Mouse (Mus musculus) thymus, postnatal 25 days (tissue): ENCODE data around the gene Gabbr1.
"Not testable (repeated sequence)": the region's sequence is repeated elsewhere in the genome, so short reads cannot be mapped to it uniquely, and the experiment has no call there.

Experiments used
- DNase-seq: peaks from one replicate; pipeline ENCODE4 v3.0.0; 2022

Gene Gabbr1

DNA sequence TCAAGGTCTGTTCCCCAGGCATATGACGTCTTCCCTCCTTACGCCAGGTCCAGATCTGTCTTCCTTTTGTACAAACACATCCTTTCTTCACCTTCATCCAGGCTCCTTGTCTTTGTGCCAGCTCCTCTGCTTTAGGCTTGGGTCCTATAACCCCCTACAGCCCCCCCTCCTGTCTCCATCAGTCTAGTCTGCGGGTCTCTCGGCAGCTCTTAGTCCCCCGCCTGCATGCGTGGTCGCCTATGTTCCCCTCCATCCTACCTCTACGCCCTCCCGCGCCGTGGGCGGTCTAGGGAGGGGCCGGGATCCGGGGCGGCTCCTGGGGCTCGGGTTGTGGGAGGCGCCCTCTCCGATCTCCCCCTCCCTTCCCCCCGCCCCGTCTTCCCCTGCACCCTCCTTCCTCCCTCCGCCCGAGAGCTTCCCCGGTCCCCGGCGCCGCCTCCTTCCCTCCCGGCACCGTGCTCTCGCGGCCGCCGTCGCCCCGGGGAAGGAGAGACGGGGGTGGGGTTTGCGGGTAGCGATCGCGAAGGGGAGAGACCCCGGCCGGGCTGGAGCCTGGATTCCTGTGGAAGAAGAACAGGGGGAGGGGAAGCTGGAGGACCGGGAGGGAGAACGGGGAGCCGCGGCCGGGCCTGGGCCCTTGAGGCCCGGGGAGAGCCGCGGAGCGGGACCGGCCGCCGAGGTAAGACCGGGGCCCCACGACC is at the start of gene Gabbr1:
TSS of gene Gabbr1 (plus strand) at position 356 of the 701 bp plus-strand sequence.
- peak; percentile 87 for DNase-seq

DNA sequence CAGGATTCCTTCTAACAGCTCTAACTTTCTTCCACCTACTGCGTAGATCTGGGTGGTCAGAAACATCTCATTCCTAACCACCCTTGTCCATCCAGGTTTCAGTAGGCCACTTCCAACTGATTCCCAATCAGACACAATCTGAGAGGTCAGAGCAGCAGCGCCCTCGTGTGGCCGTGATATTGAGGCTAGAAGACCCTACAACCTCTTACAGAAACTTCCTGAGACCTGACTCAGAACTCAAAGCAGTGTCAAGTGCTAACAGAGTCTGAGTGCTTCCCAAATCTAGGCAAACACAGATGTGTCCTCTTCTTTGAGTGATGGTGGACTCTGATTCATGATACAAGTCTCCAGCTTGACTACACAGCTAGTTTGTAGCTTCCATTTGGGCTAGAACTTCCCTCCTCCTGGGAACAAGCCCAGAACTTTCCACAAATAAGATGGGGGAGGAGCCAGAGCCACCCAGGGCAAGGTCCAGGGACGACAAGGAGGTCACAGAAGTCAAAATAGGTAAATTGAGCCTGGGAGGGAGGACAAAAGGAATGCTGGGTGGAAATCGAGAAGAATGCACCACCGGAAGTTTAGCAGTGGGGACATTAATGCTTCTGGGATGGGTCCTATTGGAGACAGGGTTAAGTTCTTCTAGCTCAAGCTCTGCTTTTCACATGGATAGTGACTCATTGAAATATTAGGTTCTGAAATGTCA is 48.6 kb upstream of the Gabbr1 start:
- DNase-seq = peak; percentile 72

DNA sequence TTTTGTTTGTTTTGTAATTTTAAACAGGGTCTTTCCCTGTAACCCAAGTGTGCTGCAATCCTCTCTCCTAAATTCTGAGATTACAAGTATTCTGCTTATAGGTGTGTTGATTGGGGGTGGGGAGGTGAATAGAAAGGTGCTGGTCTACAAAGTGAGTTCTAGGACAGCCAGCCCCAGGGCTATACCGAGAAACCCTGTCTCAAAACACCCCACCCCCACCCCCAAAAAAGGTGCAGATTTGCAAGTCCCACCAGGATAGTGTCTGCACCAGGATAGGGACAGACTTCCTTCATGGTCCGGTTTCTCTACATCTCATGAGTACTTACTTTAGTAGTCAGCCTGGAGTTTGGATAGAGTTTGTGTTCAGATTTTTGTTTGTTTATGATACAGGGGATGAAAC is 47.3 kb upstream of the Gabbr1 start:
- no peak for DNase-seq

DNA sequence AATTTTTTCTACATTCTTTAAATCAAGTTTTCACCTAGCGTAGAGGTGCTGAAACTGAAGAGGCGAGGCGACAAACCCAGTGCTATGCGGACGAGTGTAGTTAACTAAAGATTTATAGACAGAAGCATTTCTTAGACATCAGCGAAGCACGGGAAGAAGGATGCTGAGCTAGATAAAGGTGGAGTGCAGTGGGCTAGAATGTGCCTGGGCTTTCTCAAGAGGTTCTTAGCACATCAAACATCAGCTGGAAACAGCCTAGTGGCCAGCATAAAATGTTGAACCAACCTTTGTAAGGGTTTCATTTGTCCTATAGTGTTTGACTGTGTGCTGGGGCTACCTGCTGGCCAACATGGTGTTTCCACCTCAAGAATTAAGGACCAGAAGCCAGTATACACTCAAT is 44.9 kb upstream of the Gabbr1 start, which contains the start of gene Zfp57:
TSS of gene Zfp57 (plus strand) at position 301 of the 400 bp plus-strand sequence.
- DNase-seq = no peak

DNA sequence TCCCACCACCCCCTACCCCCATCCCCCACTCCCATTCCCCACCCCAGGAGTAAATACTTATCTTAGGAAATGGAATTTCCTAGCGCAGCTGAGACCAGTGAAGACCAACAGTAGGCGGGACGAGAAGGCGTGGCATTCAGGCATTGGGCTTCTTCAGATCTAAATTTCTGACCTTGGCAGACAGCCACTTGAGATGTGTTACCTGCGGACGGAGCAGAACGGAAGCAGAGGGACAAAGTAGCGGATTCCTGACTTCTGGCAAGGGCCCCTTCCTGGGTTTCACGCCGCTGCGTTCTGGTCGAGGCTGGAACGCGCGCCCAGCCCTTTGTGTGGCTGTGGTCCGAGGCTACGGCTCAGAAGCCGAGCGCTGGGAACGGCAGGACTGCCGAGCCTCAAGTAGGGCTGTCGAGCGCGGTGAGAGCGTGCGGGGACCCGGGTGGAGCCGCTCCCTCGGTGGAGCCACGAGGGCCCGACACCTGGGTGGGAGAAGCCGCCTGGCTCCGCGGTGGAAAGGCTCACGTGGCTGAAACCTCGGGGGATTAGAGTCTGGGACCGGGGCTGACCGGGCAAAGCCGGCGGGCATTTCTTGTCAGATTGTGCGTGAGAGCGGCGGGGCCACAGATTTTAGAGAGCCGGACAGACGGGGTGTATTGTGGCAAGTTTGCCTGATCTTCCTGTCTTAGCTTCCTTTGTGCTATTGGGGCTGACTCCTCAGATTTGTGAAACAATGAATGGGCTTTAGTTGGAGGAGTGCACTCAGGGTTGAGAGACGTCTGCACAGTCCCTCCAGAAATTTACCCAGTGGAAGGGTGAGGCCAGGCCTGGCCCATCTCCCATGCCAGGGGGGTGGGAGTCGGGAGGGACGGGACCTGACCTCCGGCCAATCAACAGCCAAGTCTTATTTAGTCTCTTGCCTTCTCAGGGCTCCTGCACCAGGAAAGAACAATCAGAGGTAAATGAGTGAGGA is 43.1 kb upstream of the Gabbr1 start:
- no peak for DNase-seq

DNA sequence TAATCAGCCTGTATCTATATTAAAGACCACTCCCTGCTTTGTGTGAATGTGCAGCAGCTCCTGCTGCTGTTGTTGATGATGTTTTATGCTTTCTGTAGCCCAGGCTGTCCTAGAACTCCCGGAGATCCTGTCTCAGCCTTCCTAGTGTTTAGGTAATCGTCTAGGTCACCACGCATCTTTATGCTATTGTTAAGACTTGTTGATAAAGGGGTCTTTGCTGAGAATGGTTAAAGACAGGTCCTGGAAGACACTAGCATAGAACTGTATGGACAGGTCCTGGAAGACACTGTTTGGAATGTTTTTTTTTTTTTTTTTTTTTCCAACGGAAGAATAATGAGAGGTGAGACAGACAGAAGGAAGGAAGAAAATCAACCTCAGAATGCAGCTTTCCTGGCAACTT is 42.4 kb upstream of the Gabbr1 start:
- DNase-seq = no peak

DNA sequence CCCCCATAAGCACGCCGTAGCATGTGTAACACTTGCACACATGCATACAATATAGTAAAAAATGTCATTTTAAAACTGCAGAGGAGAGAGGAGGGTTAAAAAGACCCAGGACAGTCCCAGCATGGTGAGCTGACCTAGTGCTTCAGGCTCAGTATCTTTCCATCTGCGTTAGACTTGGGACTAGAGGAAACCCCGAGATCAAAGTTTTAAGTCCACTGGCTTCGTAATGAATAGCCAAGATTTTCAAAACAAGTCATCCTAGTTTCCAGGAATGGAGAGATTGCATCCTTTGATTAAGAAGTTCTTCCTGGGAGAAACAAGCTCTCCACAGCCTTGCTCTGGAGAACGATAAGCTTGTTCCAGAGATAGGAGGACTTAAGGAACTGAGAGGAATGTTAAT is 37.6 kb upstream of the Gabbr1 start:
- DNase-seq = no peak

DNA sequence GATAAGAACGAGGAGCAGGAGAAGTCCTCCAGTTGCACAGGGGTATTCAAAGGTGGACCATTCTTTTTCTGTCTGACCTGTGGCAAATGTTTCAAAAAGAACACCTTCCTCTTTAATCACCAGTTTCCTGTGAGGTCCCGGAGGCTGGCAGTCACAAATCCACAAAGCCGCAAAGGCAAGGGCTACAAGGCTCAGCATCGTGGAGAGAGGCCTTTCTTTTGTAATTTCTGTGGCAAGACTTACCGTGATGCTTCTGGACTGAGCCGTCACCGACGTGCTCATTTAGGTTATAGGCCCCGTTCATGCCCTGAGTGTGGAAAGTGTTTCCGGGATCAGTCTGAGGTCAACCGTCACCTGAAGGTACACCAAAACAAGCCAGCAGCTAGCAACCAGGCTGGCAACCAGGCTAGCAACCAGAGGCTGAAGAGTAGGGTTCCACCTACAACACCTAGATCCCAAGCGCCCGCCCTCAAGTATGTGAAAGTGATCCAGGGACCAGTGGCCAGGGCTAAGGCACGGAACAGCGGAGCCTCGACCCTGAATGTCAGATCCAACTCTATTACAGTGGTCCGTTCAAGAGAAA is 36.2 kb upstream of the Gabbr1 start:
- no peak for DNase-seq

DNA sequence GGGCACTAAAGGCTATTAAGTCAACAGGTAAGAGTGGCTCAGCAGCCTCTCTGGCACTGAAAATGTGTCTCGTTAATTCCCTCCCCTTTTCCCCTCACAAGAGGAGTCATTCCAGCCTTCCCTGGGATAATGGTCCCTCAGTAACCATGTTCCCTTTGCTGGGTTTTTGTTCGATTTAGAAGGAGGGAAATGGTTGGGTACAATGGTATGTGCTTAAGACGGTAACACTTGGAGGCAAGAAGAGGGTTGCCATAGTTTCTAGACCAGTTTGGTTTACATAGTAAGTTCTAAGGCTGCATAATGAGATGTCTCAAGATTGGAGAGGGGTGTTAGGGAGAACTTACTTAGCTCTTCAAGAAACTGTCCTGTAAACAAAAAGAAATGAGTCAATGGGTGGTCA is 34.0 kb upstream of the Gabbr1 start:
- DNase-seq = no peak

DNA sequence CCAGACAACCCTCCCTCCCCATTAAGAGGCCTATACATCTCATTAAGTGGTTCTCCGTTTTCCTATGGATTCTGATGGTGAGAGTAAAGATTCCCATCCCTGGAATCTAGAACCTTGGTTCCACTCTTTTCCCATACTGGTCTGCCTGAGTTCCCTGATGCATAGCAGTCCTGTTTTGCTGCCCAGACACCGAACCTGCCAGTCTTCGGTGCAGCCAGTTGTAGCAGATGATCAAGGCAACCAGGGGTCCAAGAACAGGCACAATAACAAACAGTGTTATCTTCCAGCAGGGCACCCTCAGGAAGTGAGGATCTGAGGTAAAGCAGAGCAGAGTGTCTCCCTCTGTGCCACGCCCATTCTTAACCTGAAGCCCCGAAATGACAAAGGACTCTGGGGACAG is 33.6 kb upstream of the Gabbr1 start:
- DNase-seq = no peak

DNA sequence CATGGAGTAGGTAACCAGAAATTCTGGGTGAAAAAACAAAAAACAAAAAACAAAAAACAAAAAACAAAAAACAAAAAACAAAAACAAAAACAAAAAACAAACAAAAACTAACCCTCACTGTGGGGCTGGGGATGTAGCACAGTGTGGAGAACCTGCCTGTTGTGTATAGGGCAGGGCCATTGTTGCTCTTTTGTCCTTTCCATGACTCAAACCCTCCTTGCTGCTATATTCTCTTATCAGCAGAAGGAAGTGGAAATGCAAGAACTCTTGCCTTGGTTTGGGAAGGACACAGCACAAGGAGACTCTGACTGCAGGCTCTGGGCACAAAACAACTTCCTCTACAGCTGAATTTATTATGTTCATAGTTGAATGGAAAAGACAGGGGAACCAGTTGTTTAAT is 29.4 kb upstream of the Gabbr1 start:
- no peak for DNase-seq

DNA sequence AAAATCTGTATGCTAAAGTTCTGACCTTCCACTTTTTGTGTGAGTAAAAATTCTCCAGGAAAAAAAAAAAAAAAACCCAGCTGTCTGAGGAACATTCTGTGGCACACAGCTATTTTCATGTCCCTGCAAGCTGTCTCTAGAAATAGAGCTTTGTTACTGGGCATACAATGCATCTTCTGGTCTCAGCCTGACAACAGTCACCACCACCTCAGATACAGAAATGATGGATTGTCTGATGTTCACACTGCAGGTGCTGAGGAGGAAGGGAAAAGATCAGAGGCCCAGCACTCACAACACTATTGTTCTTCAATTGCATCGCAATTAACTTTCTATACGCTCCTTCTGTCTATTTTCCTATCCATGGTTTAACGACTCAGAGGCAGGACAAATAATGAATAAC is 27.4 kb upstream of the Gabbr1 start:
- no peak for DNase-seq

DNA sequence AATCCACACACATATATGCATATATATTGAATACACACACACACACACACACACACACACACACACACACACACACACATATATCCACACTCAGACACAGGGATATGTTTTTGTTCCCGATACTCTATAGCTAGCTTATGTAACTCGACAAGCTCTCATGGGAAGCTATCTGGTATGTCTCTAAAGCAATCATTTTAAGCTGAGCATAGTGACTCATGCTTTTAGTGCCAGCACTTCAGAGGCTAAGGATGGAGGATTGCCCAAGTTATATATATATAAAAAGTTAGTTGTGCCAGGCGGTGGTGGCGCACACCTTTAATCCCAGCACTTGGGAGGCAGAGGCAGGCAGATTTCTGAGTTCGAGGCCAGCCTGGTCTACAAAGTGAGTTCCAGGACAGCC is 26.5 kb upstream of the Gabbr1 start:
- not testable (repeated sequence) for DNase-seq

DNA sequence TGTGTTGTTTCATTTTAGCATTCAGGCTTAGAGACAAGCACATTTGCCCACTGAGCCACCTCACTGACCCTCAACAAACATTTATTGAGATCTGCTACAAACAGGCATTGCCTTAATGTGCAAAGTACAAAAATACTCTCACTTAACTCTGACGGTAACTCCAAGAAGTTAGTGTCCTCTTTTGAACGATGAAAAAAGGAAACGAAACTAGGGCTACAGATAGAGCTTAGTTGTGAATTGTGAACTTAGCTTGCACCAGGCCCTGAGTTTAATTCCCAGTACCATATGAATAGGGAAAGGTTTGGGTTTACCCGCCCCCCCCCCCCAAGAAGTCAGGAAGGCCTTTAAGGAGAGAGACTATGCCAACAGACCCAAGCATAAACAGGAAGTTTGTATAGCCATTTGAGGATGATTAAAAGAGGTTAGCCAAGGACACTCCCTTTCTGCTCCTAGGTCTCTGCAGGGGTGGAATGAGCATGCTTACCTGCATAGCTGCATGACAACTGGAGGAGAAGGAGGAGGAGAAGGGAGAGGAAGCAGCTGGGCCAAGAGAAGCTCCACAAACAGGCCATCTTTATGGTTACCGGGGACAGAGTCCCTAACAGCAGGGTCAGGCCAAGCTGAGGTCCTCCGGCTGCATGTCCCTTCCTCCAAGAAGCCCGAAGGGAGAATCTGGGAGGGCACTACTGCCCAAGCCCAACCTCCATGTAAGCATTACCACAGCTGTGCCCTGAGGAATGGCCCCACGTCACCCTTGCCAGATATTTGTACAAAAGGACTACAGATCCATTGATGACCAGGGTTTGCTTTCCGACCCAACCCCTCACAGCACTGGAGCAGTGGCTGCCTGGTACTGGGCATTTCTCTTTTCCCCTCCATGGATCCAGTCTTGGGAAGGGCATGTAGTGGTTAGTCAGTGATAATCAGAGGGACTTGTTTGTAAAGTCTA is 22.9 kb upstream of the Gabbr1 start, which contains the start of gene Mog:
TSS of gene Mog (minus strand) at position 771 of the 949 bp plus-strand sequence.
- DNase-seq = no peak

DNA sequence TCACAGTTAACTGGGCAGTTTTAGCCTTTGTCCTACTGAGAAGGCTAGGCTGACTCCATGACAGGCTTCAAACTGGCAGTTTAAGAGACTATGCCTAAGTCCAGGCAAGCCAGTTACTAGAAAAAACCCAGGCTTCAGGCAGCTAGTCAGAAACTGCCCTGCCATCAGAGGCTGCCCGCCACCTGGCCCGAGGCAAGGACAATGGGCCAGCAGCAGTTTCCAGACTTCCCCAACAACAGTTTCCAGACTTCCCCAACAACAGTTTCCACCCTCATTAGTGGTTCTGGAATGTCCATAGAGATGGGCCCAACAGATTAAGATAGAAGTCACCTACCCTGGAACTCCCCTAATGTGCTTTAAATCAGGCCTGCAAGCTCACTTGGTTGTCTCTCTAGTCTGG is 19.3 kb upstream of the Gabbr1 start:
- DNase-seq = no peak

DNA sequence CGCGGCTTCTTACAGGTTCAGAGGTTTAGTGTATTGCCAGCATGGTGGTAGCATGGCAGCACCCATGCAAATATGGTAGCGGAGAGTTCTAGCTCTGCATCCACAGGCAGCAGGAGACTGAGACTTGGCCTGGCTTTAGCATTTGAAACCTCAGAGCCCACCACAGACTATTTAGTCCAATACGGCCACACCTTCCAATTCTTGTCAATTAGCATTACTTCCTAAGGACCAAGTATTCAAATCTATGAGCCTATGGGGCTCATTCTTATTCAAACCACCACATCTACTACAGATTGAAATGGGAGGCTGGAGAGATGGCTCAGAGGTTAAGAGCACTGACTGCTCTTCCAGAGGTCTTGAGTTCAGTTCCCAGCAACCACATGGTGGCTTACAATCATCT is 18.3 kb upstream of the Gabbr1 start:
- DNase-seq = no peak

DNA sequence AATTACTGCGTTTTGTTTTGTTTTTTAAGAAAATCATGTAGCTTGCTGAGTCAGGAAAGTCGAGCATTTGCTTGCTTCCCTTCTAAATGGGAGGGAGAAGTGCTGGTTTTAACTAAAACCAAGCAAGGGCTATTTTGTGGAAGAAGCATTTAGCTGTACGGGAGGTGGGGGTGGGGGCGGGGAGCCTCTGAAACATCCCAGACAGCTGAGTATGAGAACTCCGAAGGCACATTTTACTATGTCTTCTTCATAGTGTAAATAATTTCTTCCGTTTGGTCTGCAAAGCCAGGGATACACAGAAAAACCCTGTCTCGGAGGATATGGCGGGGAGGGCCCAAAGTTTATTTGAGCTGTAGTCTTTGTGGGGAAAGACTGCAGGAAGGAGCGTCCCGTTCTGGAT is 17.6 kb upstream of the Gabbr1 start:
- no peak for DNase-seq

DNA sequence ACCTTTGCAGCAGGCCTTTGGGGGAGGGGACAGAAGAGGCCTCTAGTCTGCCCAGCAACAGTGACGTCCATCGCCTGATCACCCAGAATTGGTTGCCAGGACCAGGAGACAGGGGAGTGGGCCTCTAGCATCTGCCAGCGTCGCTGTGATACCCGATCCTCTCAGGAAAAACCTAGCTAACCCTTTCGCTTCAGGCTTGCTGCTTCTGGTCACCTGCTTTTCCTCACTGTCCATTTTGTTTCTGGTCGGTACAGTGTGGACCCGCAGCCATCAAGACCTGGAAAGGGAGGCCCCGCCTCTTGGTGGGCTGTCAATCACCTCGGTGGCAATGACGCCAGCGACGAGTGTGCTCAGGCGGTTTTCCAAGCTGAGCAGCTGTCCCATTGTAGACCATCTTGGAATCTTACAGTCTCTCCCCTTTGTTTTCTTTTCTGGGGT is 17.1 kb upstream of the Gabbr1 start:
- DNase-seq = peak; percentile 78

DNA sequence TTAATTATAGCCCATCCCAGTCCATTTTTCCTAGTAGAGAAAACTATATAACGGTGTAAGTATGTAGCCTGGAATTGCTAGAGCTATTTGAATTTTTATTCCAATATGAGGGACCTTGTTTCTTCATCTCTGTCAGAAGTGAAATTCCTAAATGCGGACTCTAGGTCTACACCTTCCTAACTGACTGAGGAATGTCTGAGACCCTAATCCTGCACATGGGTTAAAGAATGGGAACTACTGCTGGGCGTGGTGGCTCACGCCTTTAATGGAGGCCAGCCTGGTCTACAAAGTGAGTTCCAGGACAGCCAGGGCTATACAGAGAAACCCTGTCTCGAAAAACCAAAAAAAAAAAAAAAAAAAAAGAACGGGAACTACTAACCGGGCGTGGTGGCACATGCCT is 16.6 kb upstream of the Gabbr1 start:
- no peak for DNase-seq

DNA sequence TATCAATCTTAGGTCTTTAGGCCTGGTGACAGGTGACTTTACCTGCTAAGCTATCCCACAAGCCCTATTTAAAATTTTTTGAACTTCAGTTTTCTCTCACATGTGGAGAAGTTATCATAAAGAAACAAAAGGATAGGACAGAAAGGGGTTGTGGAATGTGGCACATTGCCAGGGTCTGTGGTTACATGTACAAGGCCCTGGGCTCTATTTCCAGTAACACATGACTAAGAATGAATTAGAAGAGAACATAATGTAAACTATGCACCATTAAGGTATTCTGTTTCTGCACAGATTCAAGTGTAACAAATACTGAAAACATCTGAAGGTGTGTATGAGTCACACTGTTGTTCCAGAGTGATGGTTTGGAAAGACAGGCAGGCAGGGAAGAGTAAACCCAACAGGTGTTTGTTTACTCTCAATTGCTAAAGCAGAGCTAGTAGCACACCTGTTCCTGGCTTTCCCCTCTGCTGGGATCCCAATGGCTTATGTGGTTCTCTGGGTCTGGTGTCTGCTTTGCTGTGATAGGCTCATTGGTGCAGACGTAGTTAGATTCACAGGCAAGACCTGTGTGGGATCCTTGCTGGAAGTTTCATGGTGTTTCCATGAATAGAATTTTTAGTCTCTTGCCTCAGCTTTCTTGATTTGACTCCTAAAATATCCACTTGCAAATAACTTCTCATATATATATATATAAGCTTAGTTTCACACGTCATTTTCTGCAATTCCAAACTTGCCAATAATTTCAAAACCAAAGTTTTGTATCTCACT is 6.5 kb upstream of the Gabbr1 start:
- DNase-seq = no peak
